Mouse (Mus musculus): Measurements from ENCODE around the gene Cdh13. TPM values are rescaled to one million over a fixed set of nuclear protein-coding genes. Genes with fewer than 3 reads are reported as not detected.

Gene Cdh13
- polyA plus RNA-seq, 1 experiment: 21.0 TPM

GRCm38 (mm10) chr8:119254358-119254757 is 970.8 kb downstream of the Cdh13 start:
- DNase-seq (ENCODE audit: low spot score): no peak

DNA sequence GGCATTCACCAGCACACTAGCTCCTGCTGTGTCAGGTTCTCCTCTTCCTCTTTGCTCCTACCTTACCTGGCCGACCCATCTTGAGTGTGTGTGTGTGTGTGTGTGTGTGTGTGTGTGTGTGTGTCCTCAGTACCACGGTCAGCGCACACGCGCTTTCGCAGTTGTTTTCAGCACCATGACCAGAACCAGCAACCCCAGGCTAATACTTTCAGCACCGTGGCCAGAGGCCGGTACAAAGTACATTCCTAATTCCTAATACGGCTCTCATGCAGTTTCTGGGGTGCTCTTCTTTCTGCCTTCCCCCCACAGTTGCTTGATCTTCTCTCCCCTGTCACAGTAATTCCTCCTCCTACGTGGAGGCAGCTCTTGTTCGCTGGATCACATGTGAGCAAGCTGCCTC is 975.1 kb downstream of the Cdh13 start:
- no peak for DNase-seq (ENCODE audit: low spot score)

DNA sequence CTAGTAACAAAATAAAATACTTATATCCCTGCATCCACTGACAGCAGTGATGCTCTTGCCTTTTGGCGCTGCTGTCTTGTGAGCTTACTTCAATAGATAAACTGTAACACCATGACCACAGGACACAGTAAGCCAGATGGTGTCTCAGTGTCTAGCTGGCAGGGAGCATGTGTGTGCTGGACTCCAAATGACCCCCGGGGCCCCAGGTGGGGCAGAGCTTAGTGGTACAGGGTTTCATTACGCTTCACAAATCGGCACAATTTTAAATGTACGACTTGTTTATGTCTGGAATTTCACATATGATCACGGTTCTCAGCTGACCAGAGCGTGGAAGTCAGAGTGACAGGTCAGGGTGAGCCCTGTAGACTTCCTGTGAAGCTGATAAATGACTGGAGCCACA is 980.2 kb downstream of the Cdh13 start:
- DNase-seq (ENCODE audit: low spot score): no peak

DNA sequence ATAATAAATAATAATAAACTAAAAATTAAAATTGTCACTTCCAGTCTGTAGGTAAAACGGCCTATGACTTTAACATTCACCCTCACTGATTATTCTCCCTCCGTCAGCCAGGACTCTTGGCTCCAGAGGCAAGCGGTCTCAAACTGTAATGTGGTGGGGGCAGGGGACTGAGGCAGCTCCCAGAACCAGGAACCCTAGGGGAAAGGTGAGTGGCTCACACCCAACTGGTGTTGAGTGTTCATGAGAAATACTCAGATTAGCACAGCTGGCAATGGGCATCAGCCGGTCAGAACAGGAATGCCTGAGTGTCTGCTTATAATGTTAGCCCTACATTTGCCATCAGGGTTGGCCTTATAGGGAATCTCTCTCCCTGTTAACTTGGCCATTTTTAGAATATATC is 982.8 kb downstream of the Cdh13 start:
- no peak for DNase-seq (ENCODE audit: low spot score)

GRCm38 (mm10) chr8:119269576-119269975 is 986.0 kb downstream of the Cdh13 start:
- no peak for DNase-seq (ENCODE audit: low spot score)

GRCm38 (mm10) chr8:119270371-119270770 is 986.8 kb downstream of the Cdh13 start:
- no peak for DNase-seq (ENCODE audit: low spot score)

GRCm38 (mm10) chr8:119272891-119273290 is 989.4 kb downstream of the Cdh13 start:
- no peak for DNase-seq (ENCODE audit: low spot score)

GRCm38 (mm10) chr8:119275442-119275841 is 991.9 kb downstream of the Cdh13 start:
- DNase-seq (ENCODE audit: low spot score): no peak

DNA sequence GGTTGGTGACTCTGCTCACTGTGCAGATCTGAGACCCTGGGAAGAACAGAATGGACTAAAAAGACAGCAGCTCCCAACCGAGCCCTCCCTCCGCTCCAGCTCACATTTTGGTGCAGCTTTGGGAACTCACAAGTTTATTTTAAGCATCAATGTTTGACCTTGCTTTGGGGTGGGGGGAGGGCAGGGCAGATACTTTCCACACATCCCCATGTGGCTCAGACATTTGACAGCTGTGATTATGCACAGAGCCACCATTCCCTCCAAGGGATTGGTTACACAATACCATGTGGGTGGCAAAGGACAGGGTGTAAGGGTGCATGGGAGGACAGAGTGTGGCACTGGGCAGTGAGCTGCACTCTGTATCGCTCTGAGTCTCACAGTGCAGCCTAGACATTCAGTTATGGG is 993.5 kb downstream of the Cdh13 start:
- no peak for DNase-seq (ENCODE audit: low spot score)

DNA sequence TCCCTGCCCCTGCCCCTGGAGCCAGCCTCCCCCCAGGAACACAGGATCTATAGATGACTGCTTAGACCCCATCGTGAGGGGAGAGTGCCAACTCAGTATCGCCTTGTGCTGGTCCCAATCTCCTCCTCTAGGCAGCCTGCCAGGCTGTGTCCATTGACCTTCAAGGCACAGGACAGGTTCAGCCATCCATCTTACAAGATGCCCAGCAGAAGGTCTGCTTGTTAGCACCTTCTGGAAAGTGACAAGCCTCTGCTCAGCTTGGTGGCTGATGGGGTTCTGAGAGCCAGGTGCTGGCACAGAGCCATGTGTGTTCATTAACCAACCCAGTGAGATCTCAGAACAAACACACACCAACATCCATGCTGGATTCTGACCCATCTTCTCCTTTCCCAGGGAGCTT is 998.2 kb downstream of the Cdh13 start:
- no peak for DNase-seq (ENCODE audit: low spot score)

- DNase-seq (ENCODE audit: low spot score): no peak
Observed at GRCm38 (mm10) chr8:119284516-119284915, 1001.0 kb downstream of the Cdh13 start.

GRCm38 (mm10) chr8:119284920-119285319 is 1001.4 kb downstream of the Cdh13 start:
- no peak for DNase-seq (ENCODE audit: low spot score)

DNA sequence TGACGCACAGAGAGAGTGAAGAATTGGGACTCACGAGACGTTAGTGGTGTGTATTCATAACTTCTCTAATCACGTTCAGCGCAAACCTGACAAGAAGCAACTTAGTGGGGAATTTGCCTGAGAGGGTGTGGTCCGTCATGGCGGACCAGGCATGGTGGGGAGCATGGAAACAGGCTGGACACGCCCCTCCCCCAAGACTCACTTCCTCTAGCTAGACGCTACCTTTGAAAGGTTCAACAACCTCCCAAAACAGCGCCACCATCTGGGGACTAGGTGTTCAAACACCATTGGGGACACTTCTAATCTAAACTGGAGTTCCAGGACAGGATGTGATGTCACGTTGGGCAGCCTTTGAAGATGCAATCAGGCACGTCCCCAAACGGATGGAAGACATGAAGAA is 1011.9 kb downstream of the Cdh13 start:
- no peak for DNase-seq (ENCODE audit: low spot score)

DNA sequence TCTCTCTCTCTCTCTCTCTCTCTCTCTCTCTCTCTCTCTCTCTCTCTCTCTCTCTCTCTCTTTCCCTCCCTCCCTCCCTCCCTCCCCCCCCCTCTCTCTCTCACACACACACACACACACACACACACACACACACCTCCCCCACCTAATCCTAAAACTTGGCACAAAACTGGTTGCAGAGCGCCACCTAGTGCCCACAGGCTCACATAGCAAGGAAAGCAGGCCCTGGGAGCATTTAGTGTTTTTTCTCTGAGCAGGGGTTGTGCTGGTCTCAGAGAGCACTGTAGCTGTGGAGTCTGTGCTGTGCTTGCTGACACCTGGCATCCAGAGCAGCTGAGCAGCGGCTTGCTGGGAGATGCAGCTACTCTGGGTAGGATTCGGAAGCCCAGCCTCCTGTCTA is 1014.2 kb downstream of the Cdh13 start:
- peak; percentile 27 for DNase-seq (ENCODE audit: low spot score)

DNA sequence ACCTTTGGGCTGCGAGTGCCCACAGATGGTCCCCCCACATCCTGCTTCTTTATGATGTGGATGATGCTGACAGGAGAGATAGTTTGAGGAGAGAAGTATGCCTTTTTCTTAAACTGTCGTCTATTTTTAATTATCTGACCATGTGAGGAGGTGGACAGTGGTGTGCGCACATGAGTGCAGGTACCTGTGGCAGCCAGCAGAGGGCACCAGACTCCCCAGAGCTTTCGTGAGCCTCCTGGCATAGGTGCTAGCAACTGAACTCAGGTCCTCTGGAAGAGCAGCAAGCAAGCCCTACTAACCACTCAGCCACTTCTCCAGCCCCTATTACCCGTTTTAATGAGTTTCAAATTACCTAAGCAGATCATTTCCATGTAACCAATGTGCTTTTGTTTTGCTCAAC is 1016.8 kb downstream of the Cdh13 start:
- DNase-seq (ENCODE audit: low spot score): no peak

DNA sequence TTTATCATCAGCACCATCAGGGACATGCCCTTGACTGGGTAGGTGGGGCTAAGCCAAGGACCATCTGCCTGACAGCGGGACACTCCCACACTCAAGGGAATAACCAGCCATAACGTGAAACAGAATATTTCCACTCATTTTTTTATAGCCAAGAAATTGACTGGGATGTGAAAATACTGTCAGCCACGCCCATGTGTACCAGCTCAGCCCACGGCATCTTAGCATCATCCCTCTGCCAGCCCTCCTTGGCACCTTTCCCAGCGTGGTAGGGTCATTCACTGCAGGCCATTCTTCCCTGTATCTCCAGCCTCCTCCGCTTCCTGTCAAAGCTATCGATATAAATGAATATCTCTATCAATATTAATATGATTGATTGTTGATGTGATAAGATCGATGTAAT is 1020.7 kb downstream of the Cdh13 start:
- no peak for DNase-seq (ENCODE audit: low spot score)

GRCm38 (mm10) chr8:119311412-119311811 is 1027.9 kb downstream of the Cdh13 start:
- DNase-seq (ENCODE audit: low spot score): no peak

- no peak for DNase-seq (ENCODE audit: low spot score)
Observed at GRCm38 (mm10) chr8:119323215-119323614, 1039.7 kb downstream of the Cdh13 start.

- no peak for DNase-seq (ENCODE audit: low spot score)
Observed at GRCm38 (mm10) chr8:119339546-119339945, 1056.0 kb downstream of the Cdh13 start.

GRCm38 (mm10) chr8:119343606-119344005 is 1060.1 kb downstream of the Cdh13 start:
- no peak for DNase-seq (ENCODE audit: low spot score)

GRCm38 (mm10) chr8:119344190-119344856 is 1060.8 kb downstream of the Cdh13 start, which contains the start of gene Hsbp1:
TSS of gene Hsbp1 (plus strand) at chr8:119344488.
- DNase-seq (ENCODE audit: low spot score): peak; percentile 86

DNA sequence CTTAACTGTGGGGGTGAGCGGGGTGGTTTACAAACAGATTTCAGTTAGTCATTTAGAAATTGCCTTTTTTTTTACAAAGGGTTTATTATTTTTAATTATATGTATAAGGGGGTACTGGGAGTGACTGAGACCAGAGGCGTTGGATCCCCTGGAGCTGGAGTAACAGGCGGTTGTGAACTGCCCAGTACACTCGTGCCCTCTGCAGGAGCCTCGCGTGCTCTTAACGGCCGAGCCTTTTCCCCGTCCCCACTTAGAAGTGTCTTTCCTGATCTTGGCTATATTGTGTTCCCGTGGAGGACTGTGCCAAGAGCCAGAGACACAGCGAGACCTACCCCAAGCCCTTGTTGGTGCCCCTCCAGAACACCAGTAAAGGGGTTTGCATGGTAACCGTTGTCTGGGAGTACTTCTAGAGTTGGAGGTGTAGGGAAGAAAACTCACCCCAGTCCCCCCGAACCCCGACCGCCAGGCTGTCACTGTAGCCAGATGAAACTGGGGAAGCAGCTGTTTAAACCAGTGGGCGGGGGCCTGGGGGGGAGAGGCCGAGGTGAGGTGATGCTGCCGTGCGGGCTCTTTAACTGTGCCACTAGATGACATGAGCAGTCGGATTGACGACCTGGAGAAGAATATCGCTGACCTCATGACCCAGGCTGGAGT is 1061.6 kb downstream of the Cdh13 start:
- DNase-seq (ENCODE audit: low spot score): no peak

GRCm38 (mm10) chr8:119345683-119346075 is 1062.1 kb downstream of the Cdh13 start:
- DNase-seq (ENCODE audit: low spot score): no peak

GRCm38 (mm10) chr8:119351647-119352046 is 1068.1 kb downstream of the Cdh13 start:
- no peak for DNase-seq (ENCODE audit: low spot score)
